In genomic region chr2:90917999-90918698, GRCm38 (mm10) we compare ENCODE assay signal across 8 mouse cellular contexts. TPM values are rescaled to one million over a fixed set of nuclear protein-coding genes. Genes with fewer than 3 reads are reported as not detected.
DNase-seq lines count a peak whose midpoint lies in the region; ATAC-seq and TF ChIP-seq lines count a peak whose summit lies in the region.

No protein-coding gene starts in this region.

- H3K4me1 ChIP-seq in testis, adult 2 months (ENCODE audit: control insufficient read depth, insufficient read depth, low read length), result peaks cover 11% of the 10 kb centered on the region
- H3K4me1 ChIP-seq in embryonic facial prominence, embryonic 15.5 days, result peaks cover 18% of the 10 kb centered on the region
- H3K4me1 ChIP-seq in intestine, embryonic 16.5 days (ENCODE audit: control insufficient read depth, insufficient read depth, low read length), result peaks cover 19% of the 10 kb centered on the region
- H3K4me1 ChIP-seq in liver, embryonic 16.5 days (ENCODE audit: control insufficient read depth, low read depth, low read length), result peaks cover 29% of the 10 kb centered on the region
- peaks cover 7% of the 10 kb centered on the region; the same call in 1 of the 2 replicates for H3K4me1 ChIP-seq in stomach, embryonic 14.5 days (ENCODE audit: control insufficient read depth, insufficient read depth, low read length)

- no peaks in the 10 kb centered on the region for H3K9me3 ChIP-seq in embryonic facial prominence, embryonic 15.5 days (replicated peaks)
- H3K9me3 ChIP-seq in intestine, embryonic 16.5 days (ENCODE audit: control insufficient read depth, low read length), result no peaks in the 10 kb centered on the region
- H3K9me3 ChIP-seq in liver, embryonic 16.5 days (replicated peaks; ENCODE audit: control insufficient read depth, low read length), result no peaks in the 10 kb centered on the region
- no peaks in the 10 kb centered on the region for H3K9me3 ChIP-seq in stomach, embryonic 14.5 days (ENCODE audit: control insufficient read depth, low read depth, low read length)

- peak overlapping the region; percentile 96 for H3K27ac ChIP-seq in testis, adult 2 months (ENCODE audit: control insufficient read depth, insufficient read depth, low read depth, low read length)
- H3K27ac ChIP-seq in embryonic facial prominence, embryonic 15.5 days (replicated peaks), result peak overlapping the region; percentile 94
- peak overlapping the region; percentile 97 for H3K27ac ChIP-seq in intestine, embryonic 16.5 days (ENCODE audit: low read length)
- H3K27ac ChIP-seq in liver, embryonic 16.5 days (ENCODE audit: low read length), result peak overlapping the region; percentile 94
- peak overlapping the region; percentile 89 for H3K27ac ChIP-seq in stomach, embryonic 14.5 days (ENCODE audit: low read length)

- no peak; the same call in 1 of the 2 replicates for TF ChIP-seq POLR2A in testis, adult 2 months (IDR thresholded peaks at IDR 0.05; ENCODE audit: control insufficient read depth, low read depth, low read length)

- no peaks in the 10 kb centered on the region for H3K27me3 ChIP-seq in testis, adult 2 months (ENCODE audit: control insufficient read depth, insufficient read depth, low read length)
- H3K27me3 ChIP-seq in embryonic facial prominence, embryonic 15.5 days, result no peaks in the 10 kb centered on the region
- no peaks in the 10 kb centered on the region for H3K27me3 ChIP-seq in intestine, embryonic 16.5 days (replicated peaks; ENCODE audit: control insufficient read depth, insufficient read depth, low read length)
- no peaks in the 10 kb centered on the region for H3K27me3 ChIP-seq in liver, embryonic 16.5 days (ENCODE audit: control insufficient read depth, insufficient read depth, low read depth, low read length)
- no peaks in the 10 kb centered on the region for H3K27me3 ChIP-seq in stomach, embryonic 14.5 days (ENCODE audit: control insufficient read depth, insufficient read depth, low read length)

- peak overlapping the region; percentile 95 for H3K9ac ChIP-seq in embryonic facial prominence, embryonic 15.5 days
- peak overlapping the region; percentile 84 for H3K9ac ChIP-seq in intestine, embryonic 16.5 days (ENCODE audit: low read depth, low read length)
- H3K9ac ChIP-seq in liver, embryonic 16.5 days (ENCODE audit: low read depth, low read length), result peak overlapping the region; percentile 96
- peak overlapping the region; percentile 97 for H3K9ac ChIP-seq in stomach, embryonic 14.5 days (replicated peaks; ENCODE audit: low read depth, low read length)

- ATAC-seq in embryonic facial prominence, embryonic 15.5 days (ENCODE audit: insufficient number of reproducible peaks, low FRiP score, low TSS enrichment, low read depth), result peak; percentile 68; the same call in 1 of the 2 replicates
- ATAC-seq in intestine, embryonic 16.5 days, result peak; percentile 79
- peak; percentile 65 for ATAC-seq in liver, embryonic 16.5 days (ENCODE audit: low read depth)
- peak; percentile 64 for ATAC-seq in stomach, embryonic 14.5 days (ENCODE audit: insufficient number of reproducible peaks, insufficient read depth, low FRiP score, low read depth)

- no peak for TF ChIP-seq CTCF in testis, adult 2 months (IDR thresholded peaks at IDR 0.05; ENCODE audit: control insufficient read depth, insufficient read depth, insufficient replicate concordance, low read depth, low read length)

- peak overlapping the region; percentile 75 for H3K4me2 ChIP-seq in embryonic facial prominence, embryonic 15.5 days (replicated peaks)
- H3K4me2 ChIP-seq in intestine, embryonic 16.5 days (ENCODE audit: low read depth, low read length), result peak overlapping the region; percentile 67
- H3K4me2 ChIP-seq in liver, embryonic 16.5 days (ENCODE audit: low read depth, low read length), result peak overlapping the region; percentile 99
- H3K4me2 ChIP-seq in stomach, embryonic 14.5 days (replicated peaks; ENCODE audit: low read depth, low read length), result peak overlapping the region; percentile 80

- H3K4me3 ChIP-seq in testis, adult 2 months (ENCODE audit: control insufficient read depth, low read depth, low read length), result peak overlapping the region; percentile 92
- H3K4me3 ChIP-seq in embryonic facial prominence, embryonic 15.5 days (replicated peaks), result peak overlapping the region; percentile 70
- peak overlapping the region; percentile 62 for H3K4me3 ChIP-seq in intestine, embryonic 16.5 days (ENCODE audit: low read length)
- peak overlapping the region; percentile 78 for H3K4me3 ChIP-seq in liver, embryonic 16.5 days (ENCODE audit: low read depth, low read length)
- peak overlapping the region; percentile 45 for H3K4me3 ChIP-seq in stomach, embryonic 14.5 days (ENCODE audit: low read depth, low read length)

- no peak for DNase-seq in testis, postnatal 10 days (ENCODE audit: low spot score)
- DNase-seq in urinary bladder, postnatal 14 days (ENCODE audit: low spot score), result no peak
- no peak for DNase-seq in urinary bladder, postnatal 25 days (ENCODE audit: low spot score)

- no peaks in the 10 kb centered on the region for H3K36me3 ChIP-seq in testis, adult 2 months (ENCODE audit: control insufficient read depth, insufficient read depth, low read length)
- H3K36me3 ChIP-seq in embryonic facial prominence, embryonic 15.5 days, result peaks cover 8% of the 10 kb centered on the region; the same call in 1 of the 2 replicates
- H3K36me3 ChIP-seq in intestine, embryonic 16.5 days (ENCODE audit: control insufficient read depth, insufficient read depth, low read length), result no peaks in the 10 kb centered on the region
- H3K36me3 ChIP-seq in liver, embryonic 16.5 days (ENCODE audit: control insufficient read depth, insufficient read depth), result 0 out of 2 replicates have a peak, but pooled peaks cover 2% of the 10 kb centered on the region
- peaks cover 8% of the 10 kb centered on the region; the same call in 1 of the 2 replicates for H3K36me3 ChIP-seq in stomach, embryonic 14.5 days (ENCODE audit: control insufficient read depth, insufficient read depth, low read length)

- 10% methylated on average over 16 of the region's 16 CpGs for WGBS in embryonic facial prominence, embryonic 15.5 days
- 6% methylated on average over 16 of the region's 16 CpGs for WGBS in intestine, embryonic 16.5 days
- WGBS in liver, embryonic 16.5 days (ENCODE audit: insufficient replicate concordance), result 12% methylated on average over 16 of the region's 16 CpGs
- 10% methylated on average over 16 of the region's 16 CpGs for WGBS in stomach, embryonic 14.5 days

RNA-seq across cellular contexts. Expression of gene Ndufs3, which starts 13.5 kb away (rescaled TPM):
- polyA plus RNA-seq in testis, adult 2 months (2012; rRNA removed), result 139 and 170 TPM in 2 replicates
- polyA plus RNA-seq in embryonic facial prominence, embryonic 15.5 days (2015; fragmentation: Nextera tagmentation; extraction: Ambion mirVana), result 194 and 204 TPM in 2 replicates
- polyA plus RNA-seq in intestine, embryonic 16.5 days (2015; fragmentation: Nextera tagmentation; extraction: Ambion mirVana), result 301 and 316 TPM in 2 replicates
- 143 and 146 TPM in 2 replicates for polyA plus RNA-seq in liver, embryonic 16.5 days (2015; fragmentation: Nextera tagmentation; extraction: Ambion mirVana)
- 216 and 220 TPM in 2 replicates for polyA plus RNA-seq in stomach, embryonic 14.5 days (2014; fragmentation: Nextera tagmentation; extraction: Ambion mirVana)

RNA-seq across cellular contexts. Expression of gene Kbtbd4, which starts 13.6 kb away (rescaled TPM):
- 34.5 and 35.5 TPM in 2 replicates for polyA plus RNA-seq in testis, adult 2 months (2012; rRNA removed)
- 37.4 and 37.6 TPM in 2 replicates for polyA plus RNA-seq in embryonic facial prominence, embryonic 15.5 days (2015; fragmentation: Nextera tagmentation; extraction: Ambion mirVana)
- 24.8 and 27.1 TPM in 2 replicates for polyA plus RNA-seq in intestine, embryonic 16.5 days (2015; fragmentation: Nextera tagmentation; extraction: Ambion mirVana)
- 15.7 TPM in 2 replicates for polyA plus RNA-seq in liver, embryonic 16.5 days (2015; fragmentation: Nextera tagmentation; extraction: Ambion mirVana)
- polyA plus RNA-seq in stomach, embryonic 14.5 days (2014; fragmentation: Nextera tagmentation; extraction: Ambion mirVana), result 30.3 and 37.0 TPM in 2 replicates

RNA-seq across cellular contexts. Expression of gene Celf1, which starts 22.0 kb away (rescaled TPM):
- 19.1 and 19.8 TPM in 2 replicates for polyA plus RNA-seq in testis, adult 2 months (2012; rRNA removed)
- 66.4 and 66.7 TPM in 2 replicates for polyA plus RNA-seq in embryonic facial prominence, embryonic 15.5 days (2015; fragmentation: Nextera tagmentation; extraction: Ambion mirVana)
- 71.8 and 73.1 TPM in 2 replicates for polyA plus RNA-seq in intestine, embryonic 16.5 days (2015; fragmentation: Nextera tagmentation; extraction: Ambion mirVana)
- 46.8 and 47.9 TPM in 2 replicates for polyA plus RNA-seq in liver, embryonic 16.5 days (2015; fragmentation: Nextera tagmentation; extraction: Ambion mirVana)
- polyA plus RNA-seq in stomach, embryonic 14.5 days (2014; fragmentation: Nextera tagmentation; extraction: Ambion mirVana), result 71.0 and 75.1 TPM in 2 replicates

RNA-seq across cellular contexts. Expression of gene C1qtnf4, which starts 32.5 kb away (rescaled TPM):
- polyA plus RNA-seq in testis, adult 2 months (2012; rRNA removed), result 390 and 487 TPM in 2 replicates
- 20.5 and 20.8 TPM in 2 replicates for polyA plus RNA-seq in embryonic facial prominence, embryonic 15.5 days (2015; fragmentation: Nextera tagmentation; extraction: Ambion mirVana)
- 3.3 and 4.8 TPM in 2 replicates for polyA plus RNA-seq in intestine, embryonic 16.5 days (2015; fragmentation: Nextera tagmentation; extraction: Ambion mirVana)
- 1.5 and 1.6 TPM in 2 replicates for polyA plus RNA-seq in liver, embryonic 16.5 days (2015; fragmentation: Nextera tagmentation; extraction: Ambion mirVana)
- 10.8 and 12.9 TPM in 2 replicates for polyA plus RNA-seq in stomach, embryonic 14.5 days (2014; fragmentation: Nextera tagmentation; extraction: Ambion mirVana)
